Mouse (Mus musculus) bone marrow macrophage, adult 2 months (primary cell): Measurements from ENCODE around the gene Acnat1.

ENCODE experiments used
- CTCF ChIP-seq: IDR thresholded peaks from 2 replicates; pipeline ENCODE4 v1.5.1; 2012; ENCODE audit warnings: low read depth, mild to moderate bottlenecking, low read length, moderate library complexity
- POLR2A ChIP-seq: IDR thresholded peaks from 2 replicates; pipeline ENCODE4 v1.6.1; 2012; ENCODE audit warnings: mild to moderate bottlenecking, low read depth, low read length, borderline replicate concordance

GRCm38 (mm10) chr4:49503563-49503962, 29.9 kb upstream of the Acnat1 start:
- TF ChIP-seq CTCF: no peak
- no peak for TF ChIP-seq POLR2A
